Mouse (Mus musculus): ENCODE data around the gene Gm11627.
"Not testable (repeated sequence)": the region's sequence is repeated elsewhere in the genome, so short reads cannot be mapped to it uniquely, and the experiment has no call there.

The Gm11627 gene

GRCm38 (mm10) chr11:102558704-102559103, 20.6 kb downstream of the Gm11627 start:
- no peak for DNase-seq

GRCm38 (mm10) chr11:102557386-102557785, 21.9 kb downstream of the Gm11627 start:
- no peak for DNase-seq

- DNase-seq: no peak
Measured at GRCm38 (mm10) chr11:102556716-102557074, 22.6 kb downstream of the Gm11627 start.

GRCm38 (mm10) chr11:102556031-102556715, 23.1 kb downstream of the Gm11627 start, which contains the start of gene Gpatch8:
Gene Gpatch8 (minus strand): TSS chr11:102556392.
- DNase-seq: peak; percentile 89 to 90

GRCm38 (mm10) chr11:102555400-102556030, 23.7 kb downstream of the Gm11627 start:
- DNase-seq: no peak

GRCm38 (mm10) chr11:102552051-102552450, 27.2 kb downstream of the Gm11627 start:
- no peak for DNase-seq

- DNase-seq: no peak
Measured at GRCm38 (mm10) chr11:102551176-102551575, 28.1 kb downstream of the Gm11627 start.

- no peak for DNase-seq
Measured at GRCm38 (mm10) chr11:102541471-102541870, 37.8 kb downstream of the Gm11627 start.

GRCm38 (mm10) chr11:102540286-102540685, 39.0 kb downstream of the Gm11627 start:
- DNase-seq: not testable (repeated sequence)

GRCm38 (mm10) chr11:102539690-102540089, 39.6 kb downstream of the Gm11627 start:
- no peak for DNase-seq

GRCm38 (mm10) chr11:102536210-102536609, 43.1 kb downstream of the Gm11627 start:
- DNase-seq: no peak

GRCm38 (mm10) chr11:102534078-102534477, 45.2 kb downstream of the Gm11627 start:
- DNase-seq: no peak

- no peak for DNase-seq
Measured at GRCm38 (mm10) chr11:102531425-102531824, 47.8 kb downstream of the Gm11627 start.

Data from thymus, postnatal 36 days (tissue).